Mouse (Mus musculus): ENCODE results near the gene Lcmt1.
A peak's percentile ranks its signal among the peaks of the same experiment; 100 is the strongest.

The Lcmt1 gene

DNA sequence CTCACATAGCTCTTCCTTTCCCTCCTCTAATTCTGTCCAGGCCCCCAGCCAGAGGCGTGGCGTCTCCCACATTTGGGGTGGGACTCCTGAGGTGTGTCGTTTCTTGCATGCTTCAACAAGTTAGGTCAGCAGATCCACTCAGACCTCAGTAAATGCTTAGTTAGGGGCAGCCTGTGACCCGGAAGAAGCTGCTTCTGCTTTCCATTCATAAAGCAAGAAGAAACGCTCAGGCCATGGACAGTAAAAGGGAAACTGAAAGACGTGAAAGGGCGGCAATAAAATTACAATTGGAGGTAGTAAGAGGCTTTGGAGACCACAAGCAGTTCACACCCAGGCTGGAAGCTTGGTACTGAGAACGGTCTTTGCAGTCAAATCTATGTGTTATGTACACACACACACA lies 27.8 kb downstream of the Lcmt1 start:
- no peak for ATAC-seq (ENCODE audit: insufficient number of reproducible peaks, low FRiP score, low TSS enrichment)

DNA sequence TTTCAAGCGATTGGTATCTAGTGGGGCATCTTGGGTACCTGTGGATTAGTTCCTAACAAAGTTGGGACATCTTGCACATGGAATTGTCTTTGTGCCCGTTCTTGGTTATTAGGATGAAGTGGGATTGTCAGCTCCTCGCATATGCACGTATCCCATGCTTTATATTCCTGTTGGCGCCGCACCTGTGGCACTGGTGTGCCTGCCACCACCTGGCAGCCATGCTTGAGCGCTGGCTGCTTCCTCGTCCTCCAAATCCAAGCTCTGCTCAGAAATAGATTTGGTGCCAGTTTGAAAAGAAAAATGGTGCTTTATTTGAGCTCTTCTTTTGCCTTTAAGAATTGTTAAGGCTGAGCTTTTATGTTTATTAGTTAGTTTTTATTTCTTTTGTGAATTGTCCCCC lies 28.3 kb downstream of the Lcmt1 start:
- no peak for ATAC-seq (ENCODE audit: insufficient number of reproducible peaks, low FRiP score, low TSS enrichment)

DNA sequence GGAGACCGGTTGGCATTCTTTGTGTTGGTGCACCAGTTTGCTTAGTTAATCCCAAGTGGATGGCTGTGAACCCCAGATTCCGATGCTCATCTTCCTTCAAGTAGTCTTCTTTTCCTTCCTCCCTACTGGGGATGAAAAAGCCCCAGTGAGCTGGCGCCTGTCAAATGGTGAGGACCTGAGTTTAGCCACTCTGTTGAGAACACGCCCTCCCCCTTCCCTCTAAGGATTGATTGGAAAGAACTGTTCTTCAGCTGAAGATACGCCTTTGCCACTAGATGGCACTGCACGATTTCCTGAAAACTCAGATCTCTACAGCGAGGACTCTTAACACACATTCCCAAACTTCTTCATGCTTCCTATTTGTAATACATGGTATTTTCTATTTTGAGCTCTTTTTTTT lies 29.2 kb downstream of the Lcmt1 start:
- ATAC-seq (ENCODE audit: insufficient number of reproducible peaks, low FRiP score, low TSS enrichment) = peak; percentile 50; the same call in 1 of the 2 replicates

DNA sequence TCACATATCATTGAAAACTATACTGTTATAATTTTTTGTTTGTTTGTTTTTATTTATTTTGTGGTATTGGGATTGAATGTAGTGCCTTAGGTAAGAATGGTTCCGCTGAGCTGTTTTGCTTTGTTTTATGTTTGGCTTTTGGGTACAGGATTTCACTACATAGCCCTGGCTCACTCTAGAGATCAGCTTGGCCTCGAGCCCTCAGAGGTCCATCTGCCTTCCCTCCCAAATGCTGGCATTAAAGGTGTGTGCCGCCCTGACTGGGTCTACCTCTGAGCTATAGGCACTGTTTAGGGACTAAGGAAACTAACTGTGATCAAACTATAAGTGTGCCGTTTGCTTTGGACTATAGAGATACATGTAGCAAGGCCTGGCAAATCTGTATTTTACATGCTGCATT lies 29.7 kb downstream of the Lcmt1 start:
- peak; percentile 60; the same call in 1 of the 2 replicates for ATAC-seq (ENCODE audit: insufficient number of reproducible peaks, low FRiP score, low TSS enrichment)

GRCm38 (mm10) chr7:123401121-123401520 lies 31.5 kb downstream of the Lcmt1 start:
- ATAC-seq (ENCODE audit: insufficient number of reproducible peaks, low FRiP score, low TSS enrichment) = no peak

- ATAC-seq (ENCODE audit: insufficient number of reproducible peaks, low FRiP score, low TSS enrichment) = peak; percentile 77; the same call in 1 of the 2 replicates
Measured at GRCm38 (mm10) chr7:123404198-123404597, 34.6 kb downstream of the Lcmt1 start.

DNA sequence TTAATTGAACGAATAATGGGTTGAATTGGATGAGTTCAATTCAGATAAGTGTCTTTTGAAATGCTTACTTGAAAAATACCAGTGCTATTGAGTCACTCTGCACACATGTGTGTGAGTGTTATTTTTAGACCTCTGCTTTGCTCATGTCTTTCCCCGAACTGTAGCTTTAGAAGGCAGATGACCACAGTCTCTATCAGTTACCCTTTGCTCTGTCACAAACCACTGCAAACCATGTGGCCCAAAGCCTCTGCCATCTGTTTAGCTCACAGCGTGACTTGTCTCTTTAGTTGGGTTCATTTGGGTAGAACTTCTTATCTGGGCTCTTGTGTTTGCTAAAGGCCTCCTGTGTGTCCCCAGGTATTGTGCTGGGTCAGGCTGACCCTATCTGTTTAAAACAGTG lies 36.0 kb downstream of the Lcmt1 start:
- ATAC-seq (ENCODE audit: insufficient number of reproducible peaks, low FRiP score, low TSS enrichment) = no peak

- no peak for ATAC-seq (ENCODE audit: insufficient number of reproducible peaks, low FRiP score, low TSS enrichment)
Measured at GRCm38 (mm10) chr7:123406988-123407387, 37.4 kb downstream of the Lcmt1 start.

DNA sequence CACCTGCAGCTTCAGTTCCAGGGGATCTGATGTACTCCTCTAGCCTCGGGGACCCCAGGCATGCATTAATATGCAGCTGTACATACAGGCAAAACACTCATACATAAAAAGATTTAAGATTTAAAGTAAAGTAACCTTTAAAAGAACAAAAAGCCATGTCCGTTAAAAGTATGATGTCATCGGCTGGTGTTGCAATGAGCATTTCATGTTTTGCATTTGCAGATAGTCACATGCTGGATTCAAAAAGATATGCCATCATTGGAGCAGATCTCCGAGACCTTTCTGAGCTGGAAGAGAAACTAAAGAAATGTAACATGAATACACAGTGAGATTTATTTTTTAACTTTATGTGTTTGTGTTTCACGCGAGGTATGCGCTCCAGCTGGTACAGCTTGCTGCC lies 40.9 kb downstream of the Lcmt1 start:
- no peak for ATAC-seq (ENCODE audit: insufficient number of reproducible peaks, low FRiP score, low TSS enrichment)

GRCm38 (mm10) chr7:123411109-123411508 lies 41.5 kb downstream of the Lcmt1 start:
- no peak for ATAC-seq (ENCODE audit: insufficient number of reproducible peaks, low FRiP score, low TSS enrichment)

GRCm38 (mm10) chr7:123412143-123412542 lies 42.6 kb downstream of the Lcmt1 start:
- peak; percentile 88 for ATAC-seq (ENCODE audit: insufficient number of reproducible peaks, low FRiP score, low TSS enrichment)

- no peak for ATAC-seq (ENCODE audit: insufficient number of reproducible peaks, low FRiP score, low TSS enrichment)
Measured at GRCm38 (mm10) chr7:123416803-123417202, 47.2 kb downstream of the Lcmt1 start.

- no peak for ATAC-seq (ENCODE audit: insufficient number of reproducible peaks, low FRiP score, low TSS enrichment)
Measured at GRCm38 (mm10) chr7:123417661-123418060, 48.1 kb downstream of the Lcmt1 start.

GRCm38 (mm10) chr7:123419984-123420383 lies 50.4 kb downstream of the Lcmt1 start:
- ATAC-seq (ENCODE audit: insufficient number of reproducible peaks, low FRiP score, low TSS enrichment) = no peak

GRCm38 (mm10) chr7:123421958-123422357 lies 52.4 kb downstream of the Lcmt1 start:
- ATAC-seq (ENCODE audit: insufficient number of reproducible peaks, low FRiP score, low TSS enrichment) = no peak

- no peak for ATAC-seq (ENCODE audit: insufficient number of reproducible peaks, low FRiP score, low TSS enrichment)
Measured at GRCm38 (mm10) chr7:123424281-123424680, 54.7 kb downstream of the Lcmt1 start.

DNA sequence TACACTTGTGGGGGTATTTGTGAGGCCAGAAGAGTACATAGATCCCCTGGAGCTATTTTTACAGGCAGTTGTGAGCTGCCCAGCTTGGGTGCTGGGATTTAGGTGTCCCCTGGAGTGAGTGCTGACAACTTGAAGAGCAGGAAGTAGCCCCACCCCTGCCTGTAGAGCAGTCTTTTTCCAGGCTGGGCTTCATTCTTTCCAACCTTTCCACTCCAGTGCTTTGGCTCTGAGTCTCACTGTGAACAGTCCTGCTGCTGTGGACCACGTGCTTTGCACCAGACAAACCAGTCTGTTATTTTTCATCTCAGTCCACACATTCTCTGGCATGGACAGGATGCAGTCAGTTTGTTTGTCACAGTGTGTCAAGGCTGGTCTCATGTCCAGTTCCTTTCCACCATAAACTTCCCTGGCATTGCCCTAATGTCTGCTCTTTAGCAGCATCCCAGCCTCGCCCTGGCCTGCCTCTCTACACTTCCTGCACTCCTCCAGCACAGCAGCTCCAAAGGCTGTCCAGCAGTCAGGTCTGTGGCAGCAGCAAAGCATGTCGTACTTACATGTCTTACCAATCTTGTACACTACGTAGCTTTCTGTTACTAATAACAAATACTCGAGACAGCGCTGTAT lies 55.7 kb downstream of the Lcmt1 start:
- no peak for ATAC-seq (ENCODE audit: insufficient number of reproducible peaks, low FRiP score, low TSS enrichment)

DNA sequence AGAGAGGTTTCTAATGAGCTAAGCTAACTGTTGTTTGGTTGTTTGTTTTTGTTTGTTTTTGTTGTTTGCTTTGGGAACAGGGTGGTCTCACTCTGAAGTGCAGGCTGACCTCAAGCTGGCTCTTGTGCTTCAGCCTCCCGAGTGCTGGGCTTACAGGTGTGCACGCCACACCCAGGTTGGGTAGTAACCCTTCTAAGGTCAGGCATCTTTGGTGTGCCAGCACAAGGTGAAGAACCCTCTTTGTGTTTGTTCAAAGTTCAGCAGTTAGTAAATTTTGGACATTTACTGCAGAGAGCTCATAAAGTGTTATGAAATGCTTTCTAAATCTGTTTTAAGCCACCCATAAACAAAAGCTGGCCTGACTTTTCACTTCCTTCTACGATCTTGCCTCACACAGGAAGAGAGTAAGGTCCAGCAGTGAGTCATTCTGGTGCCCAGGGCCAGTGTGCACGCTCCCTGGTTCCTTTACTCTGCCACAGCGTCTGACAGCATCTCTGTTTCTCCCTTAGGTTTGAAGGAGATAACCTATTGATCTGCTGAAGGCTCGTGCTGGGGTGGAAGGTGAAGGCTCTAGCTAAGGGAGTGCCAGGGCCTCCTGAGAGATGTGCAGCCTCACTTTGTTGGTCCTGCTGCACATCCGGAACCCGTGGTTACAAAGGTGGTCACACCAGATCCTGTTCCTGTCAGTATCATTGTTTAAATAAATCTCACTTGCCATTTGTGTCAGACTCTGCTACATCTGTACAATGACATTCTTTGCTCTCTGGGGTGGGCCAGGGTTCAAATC lies 60.2 kb downstream of the Lcmt1 start:
- ATAC-seq (ENCODE audit: insufficient number of reproducible peaks, low FRiP score, low TSS enrichment) = no peak

GRCm38 (mm10) chr7:123430411-123430705 lies 60.8 kb downstream of the Lcmt1 start:
- no peak for ATAC-seq (ENCODE audit: insufficient number of reproducible peaks, low FRiP score, low TSS enrichment)

- ATAC-seq (ENCODE audit: insufficient number of reproducible peaks, low FRiP score, low TSS enrichment) = no peak
Measured at GRCm38 (mm10) chr7:123431206-123431605, 61.6 kb downstream of the Lcmt1 start.

GRCm38 (mm10) chr7:123442079-123442478 lies 72.5 kb downstream of the Lcmt1 start:
- ATAC-seq (ENCODE audit: insufficient number of reproducible peaks, low FRiP score, low TSS enrichment) = no peak

DNA sequence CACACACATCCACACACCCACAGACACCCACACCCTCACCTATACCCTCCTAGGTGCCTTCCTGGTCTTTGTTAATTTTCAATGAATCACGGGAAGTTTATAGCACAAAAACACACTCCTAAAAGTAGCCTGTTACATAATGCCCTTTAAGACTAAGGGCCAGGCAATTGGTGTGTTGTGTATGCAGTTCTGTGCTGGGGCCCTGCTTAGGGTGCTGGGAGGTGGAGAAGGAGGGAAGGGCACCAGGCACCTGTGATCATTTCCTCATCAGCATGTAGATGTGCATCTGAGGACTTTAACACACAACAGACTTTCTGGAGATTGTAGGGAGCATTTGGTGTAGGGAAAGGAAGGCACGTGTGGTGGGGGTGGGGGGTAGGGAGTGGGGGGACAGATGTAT lies 79.2 kb downstream of the Lcmt1 start:
- no peak for ATAC-seq (ENCODE audit: insufficient number of reproducible peaks, low FRiP score, low TSS enrichment)
